Mouse (Mus musculus) hindbrain, embryonic 12.5 days (tissue): ENCODE measurements around the gene Ap5m1. TPM values are rescaled to one million over a fixed set of nuclear protein-coding genes. Genes with fewer than 3 reads are reported as not detected.

ENCODE experiments used
- ATAC-seq: fragments of 200-750 bp; cut with Nextera tagmentation; 2 replicates; pipeline ENCODE4 v1.8.0; 2017; ENCODE audit warnings: moderate TSS enrichment; ENCODE audit not compliant: low FRiP score
- H3K27ac ChIP-seq: fragments of 300-500 bp; sonication (generic); 2 replicates; pipeline ENCODE4 v1.5.1; 2016; ENCODE audit warnings: mild to moderate bottlenecking
- H3K27me3 ChIP-seq: fragments of 300-500 bp; sonication (generic); 2 replicates; pipeline ENCODE4 v1.6.1; 2016; ENCODE audit warnings: mild to moderate bottlenecking
- H3K36me3 ChIP-seq: fragments of 300-500 bp; sonication (generic); 2 replicates; pipeline ENCODE4 v1.6.1; 2016; ENCODE audit warnings: mild to moderate bottlenecking
- H3K4me1 ChIP-seq: fragments of 300-500 bp; sonication (generic); 2 replicates; pipeline ENCODE4 v1.6.1; 2016
- H3K4me2 ChIP-seq: fragments of 300-500 bp; sonication (generic); replicated peaks from 2 replicates; pipeline ENCODE4 v1.6.1; 2016; ENCODE audit warnings: mild to moderate bottlenecking
- H3K4me3 ChIP-seq: fragments of 300-500 bp; sonication (generic); 2 replicates; pipeline ENCODE4 v1.5.1; 2016; ENCODE audit warnings: mild to moderate bottlenecking
- H3K9ac ChIP-seq: fragments of 300-500 bp; sonication (generic); 2 replicates; pipeline ENCODE4 v1.6.1; 2016; ENCODE audit warnings: mild to moderate bottlenecking, moderate library complexity
- H3K9me3 ChIP-seq: fragments of 300-500 bp; sonication (generic); replicated peaks from 2 replicates; pipeline ENCODE4 v1.6.1; 2016; ENCODE audit warnings: mild to moderate bottlenecking
- WGBS: fragments of 180-500 bp; shearing (Covaris S2); methylation state at CpG from one replicate; pipeline ENCODE4 v1.1.7; 2016; 5-methylcytosine and 5-hydroxymethylcytosine counted together
- polyA plus RNA-seq: library from polyadenylated mRNA; unstranded; fragments of >200 nt; fragmentation: Nextera tagmentation; extraction: Ambion mirVana; gene quantifications from 2 replicates; pipeline ENCODE4 v1.2.1, GENCODE M21; 2016

Gene Ap5m1
- polyA plus RNA-seq = 31.1 and 32.8 TPM in 2 replicates

- Histone ChIP-seq H3K9ac (peak within 1 kb of the TSS; percentile 87), H3K4me3 (peak within 1 kb of the TSS; percentile 91), H3K27ac (peak within 1 kb of the TSS; percentile 99), H3K4me1 (peaks cover 18% of the 10 kb centered on the region), H3K36me3 (no peaks in the 10 kb centered on the region), H3K9me3 (no peaks in the 10 kb centered on the region), H3K27me3 (no peaks in the 10 kb centered on the region), H3K4me2 (peak within 1 kb of the TSS; percentile 71)
- peak; percentile 71 for ATAC-seq
- under 1% methylated on average over 56 of the region's 62 CpGs for WGBS
These were observed at the start of gene Ap5m1 for GRCm38 (mm10) chr14:49065529-49066273. Gene Ap5m1 (plus strand): TSS chr14:49066097.

- Histone ChIP-seq H3K4me2 (no peak overlapping the region), H3K4me1 (no peaks in the 10 kb centered on the region), H3K9me3 (no peaks in the 10 kb centered on the region), H3K27ac (no peak overlapping the region), H3K36me3 (peaks cover 34% of the 10 kb centered on the region), H3K9ac (no peak overlapping the region), H3K4me3 (no peak overlapping the region), H3K27me3 (no peaks in the 10 kb centered on the region)
- ATAC-seq = no peak
- WGBS = 92% methylated on average over 5 of the region's 5 CpGs
These were observed 46.1 kb upstream of the Ap5m1 start for GRCm38 (mm10) chr14:49019765-49020164.

- Histone ChIP-seq H3K27ac (no peak overlapping the region), H3K4me3 (no peak overlapping the region), H3K4me1 (no peaks in the 10 kb centered on the region), H3K9me3 (no peaks in the 10 kb centered on the region), H3K36me3 (peaks cover 20% of the 10 kb centered on the region), H3K4me2 (no peak overlapping the region), H3K27me3 (no peaks in the 10 kb centered on the region), H3K9ac (no peak overlapping the region)
- no peak for ATAC-seq
- WGBS = 92% methylated on average over 6 of the region's 6 CpGs
These were observed 38.7 kb upstream of the Ap5m1 start for GRCm38 (mm10) chr14:49027040-49027778.

- peaks cover 21% of the 10 kb centered on the region for H3K36me3 ChIP-seq
- no peaks in the 10 kb centered on the region for H3K9me3 ChIP-seq
- no peak for ATAC-seq
- H3K27ac ChIP-seq = no peak overlapping the region
- H3K4me1 ChIP-seq = no peaks in the 10 kb centered on the region
- no peak overlapping the region for H3K4me2 ChIP-seq
- 84% methylated on average over 3 of the region's 3 CpGs for WGBS
- no peaks in the 10 kb centered on the region for H3K27me3 ChIP-seq
- H3K4me3 ChIP-seq = no peak overlapping the region
- no peak overlapping the region for H3K9ac ChIP-seq
These were observed 38.0 kb upstream of the Ap5m1 start for GRCm38 (mm10) chr14:49027779-49028368.

- 89% methylated on average over 5 of the region's 5 CpGs for WGBS
- Histone ChIP-seq H3K27ac (no peak overlapping the region), H3K9ac (no peak overlapping the region), H3K27me3 (no peaks in the 10 kb centered on the region), H3K36me3 (peaks cover 23% of the 10 kb centered on the region), H3K9me3 (no peaks in the 10 kb centered on the region), H3K4me2 (no peak overlapping the region), H3K4me3 (no peak overlapping the region), H3K4me1 (no peaks in the 10 kb centered on the region)
- no peak for ATAC-seq
These were observed 36.9 kb upstream of the Ap5m1 start for GRCm38 (mm10) chr14:49028991-49029390.

- H3K9ac ChIP-seq = no peak overlapping the region
- H3K4me3 ChIP-seq = no peak overlapping the region
- H3K4me1 ChIP-seq = no peaks in the 10 kb centered on the region
- 0 out of 2 replicates have a peak, but pooled peaks cover 3% of the 10 kb centered on the region for H3K36me3 ChIP-seq
- WGBS = over 99% methylated on average over 4 of the region's 4 CpGs
- no peaks in the 10 kb centered on the region for H3K27me3 ChIP-seq
- H3K9me3 ChIP-seq = no peaks in the 10 kb centered on the region
- no peak for ATAC-seq
- no peak overlapping the region for H3K4me2 ChIP-seq
- H3K27ac ChIP-seq = no peak overlapping the region
These were observed 20.3 kb upstream of the Ap5m1 start for GRCm38 (mm10) chr14:49045610-49046009.

GRCm38 (mm10) chr14:49049492-49049891 lies 16.4 kb upstream of the Ap5m1 start:
- Histone ChIP-seq H3K4me2 (no peak overlapping the region), H3K36me3 (peaks cover 9% of the 10 kb centered on the region; the same call in 1 of the 2 replicates), H3K27me3 (no peaks in the 10 kb centered on the region), H3K9ac (no peak overlapping the region), H3K27ac (no peak overlapping the region), H3K4me1 (no peaks in the 10 kb centered on the region), H3K4me3 (no peak overlapping the region), H3K9me3 (no peaks in the 10 kb centered on the region)
- no peak for ATAC-seq

- Histone ChIP-seq H3K4me3 (no peak overlapping the region), H3K27ac (no peak overlapping the region), H3K36me3 (no peaks in the 10 kb centered on the region), H3K4me1 (peaks cover 18% of the 10 kb centered on the region), H3K9ac (no peak overlapping the region), H3K4me2 (no peak overlapping the region), H3K27me3 (no peaks in the 10 kb centered on the region), H3K9me3 (no peaks in the 10 kb centered on the region)
- WGBS = 89% methylated on average over 2 of the region's 2 CpGs
- no peak for ATAC-seq
These were observed 2.1 kb upstream of the Ap5m1 start for GRCm38 (mm10) chr14:49063838-49064237.

GRCm38 (mm10) chr14:49066274-49066823 lies 452 bp downstream of the Ap5m1 start, which contains the start of gene Exoc5:
Gene Exoc5 (minus strand): TSS chr14:49066653.
- 0% methylated on average over 53 of the region's 53 CpGs for WGBS
- ATAC-seq = peak; percentile 97
- H3K9me3 ChIP-seq = no peaks in the 10 kb centered on the region
- H3K4me3 ChIP-seq = peak within 1 kb of the TSS; percentile 91
- H3K4me2 ChIP-seq = peak within 1 kb of the TSS; percentile 71
- H3K9ac ChIP-seq = peak within 1 kb of the TSS; percentile 87
- no peaks in the 10 kb centered on the region for H3K36me3 ChIP-seq
- peaks cover 18% of the 10 kb centered on the region for H3K4me1 ChIP-seq
- H3K27me3 ChIP-seq = no peaks in the 10 kb centered on the region
- peak within 1 kb of the TSS; percentile 99 for H3K27ac ChIP-seq

- ATAC-seq = no peak
- Histone ChIP-seq H3K4me3 (no peak overlapping the region), H3K4me1 (peaks cover 3% of the 10 kb centered on the region), H3K27me3 (no peaks in the 10 kb centered on the region), H3K9me3 (no peaks in the 10 kb centered on the region), H3K9ac (no peak overlapping the region), H3K36me3 (peaks cover 9% of the 10 kb centered on the region), H3K4me2 (no peak overlapping the region), H3K27ac (no peak overlapping the region)
- 89% methylated on average over 2 of the region's 2 CpGs for WGBS
These were observed 6.9 kb downstream of the Ap5m1 start for GRCm38 (mm10) chr14:49072837-49073236.

- Histone ChIP-seq H3K9me3 (no peaks in the 10 kb centered on the region), H3K36me3 (peaks cover 15% of the 10 kb centered on the region), H3K4me2 (no peak overlapping the region), H3K9ac (no peak overlapping the region), H3K4me3 (no peak overlapping the region), H3K27ac (no peak overlapping the region), H3K4me1 (no peaks in the 10 kb centered on the region; the same call in 1 of the 2 replicates), H3K27me3 (no peaks in the 10 kb centered on the region)
- 96% methylated on average over 7 of the region's 7 CpGs for WGBS
- no peak for ATAC-seq
These were observed 8.0 kb downstream of the Ap5m1 start for GRCm38 (mm10) chr14:49073896-49074295.

GRCm38 (mm10) chr14:49074361-49074760 lies 8.5 kb downstream of the Ap5m1 start:
- no peak overlapping the region for H3K4me3 ChIP-seq
- no peak overlapping the region for H3K27ac ChIP-seq
- 73% methylated on average over 2 of the region's 2 CpGs for WGBS
- no peaks in the 10 kb centered on the region; the same call in 1 of the 2 replicates for H3K4me1 ChIP-seq
- no peak for ATAC-seq
- H3K4me2 ChIP-seq = no peak overlapping the region
- H3K27me3 ChIP-seq = no peaks in the 10 kb centered on the region
- no peaks in the 10 kb centered on the region for H3K9me3 ChIP-seq
- H3K9ac ChIP-seq = no peak overlapping the region
- H3K36me3 ChIP-seq = peaks cover 18% of the 10 kb centered on the region
